Mouse (Mus musculus): ENCODE data around the gene Dzip1. TPM values are rescaled to one million over a fixed set of nuclear protein-coding genes. Genes with fewer than 3 reads are reported as not detected.

Dzip1 gene
- polyA plus RNA-seq, 2 experiments: 1.4 to 1.5 TPM

- no peak for TF ChIP-seq CTCF (IDR thresholded peaks at IDR 0.05; ENCODE audit: low read depth)
- WGBS (ENCODE audit: insufficient replicate concordance): 66% methylated on average over 4 of the region's 4 CpGs
- no peak for ATAC-seq (ENCODE audit: insufficient read depth)
These were observed 35.2 kb downstream of the Dzip1 start for GRCm38 (mm10) chr14:118890101-118890500.

GRCm38 (mm10) chr14:118884250-118884556 is 41.1 kb downstream of the Dzip1 start:
- Histone ChIP-seq H3K27ac (peak overlapping the region; percentile 66), H3K4me1 (replicated peaks; ENCODE audit: control insufficient read depth in 2 of 2, insufficient read depth in 2 of 2, low read length in 1 of 2) (peaks cover 14 to 32% of the 10 kb centered on the region in 2 experiments), H3K9ac (replicated peaks) (no peak overlapping the region; the same call in 1 of the 2 replicates), H3K4me3 (ENCODE audit: insufficient read depth in 1 of 2, low read depth in 2 of 2, low read length in 2 of 2) (no peak overlapping the region), H3K27me3 (ENCODE audit: control insufficient read depth, insufficient read depth, low read length) (no peaks in the 10 kb centered on the region), H3K4me2 (ENCODE audit: low read depth) (peak overlapping the region; percentile 59), H3K9me3 (ENCODE audit: control insufficient read depth, low read length) (no peaks in the 10 kb centered on the region), H3K36me3 (replicated peaks; ENCODE audit: control insufficient read depth, insufficient read depth, low read depth) (no peaks in the 10 kb centered on the region)
- TF ChIP-seq EP300 (IDR thresholded peaks at IDR 0.05; ENCODE audit: low read depth): no peak
- TF ChIP-seq CTCF (IDR thresholded peaks at IDR 0.05; ENCODE audit: low read depth): no peak
- WGBS (ENCODE audit: insufficient replicate concordance): 50% methylated on average over 7 of the region's 7 CpGs
- ATAC-seq (ENCODE audit: insufficient read depth): peak; percentile 57; the same call in 1 of the 2 replicates
- DNase-seq (ENCODE audit: low read depth in 3 of 3, low spot score in 3 of 3): peak in 1 of 3 experiments; percentile 65

More at GRCm38 (mm10) chr14:118890101-118890500, 35.2 kb downstream of the Dzip1 start:
- no peak overlapping the region for H3K27ac ChIP-seq
- peaks cover 1 to 7% of the 10 kb centered on the region in 2 experiments; a peak in 2 of 4 replicates for H3K4me1 ChIP-seq (replicated peaks; ENCODE audit: control insufficient read depth in 2 of 2, insufficient read depth in 2 of 2, low read length in 1 of 2)
- H3K4me2 ChIP-seq (ENCODE audit: low read depth): no peak overlapping the region
- H3K9me3 ChIP-seq (ENCODE audit: control insufficient read depth, low read length): no peaks in the 10 kb centered on the region
- no peak overlapping the region for H3K4me3 ChIP-seq (ENCODE audit: insufficient read depth in 1 of 2, low read depth in 2 of 2, low read length in 2 of 2)
- H3K9ac ChIP-seq (replicated peaks): no peak overlapping the region
- no peak for DNase-seq (ENCODE audit: low read depth in 3 of 3, low spot score in 3 of 3)
- H3K27me3 ChIP-seq (ENCODE audit: control insufficient read depth, insufficient read depth, low read length): no peaks in the 10 kb centered on the region
- no peaks in the 10 kb centered on the region for H3K36me3 ChIP-seq (replicated peaks; ENCODE audit: control insufficient read depth, insufficient read depth, low read depth)

- Histone ChIP-seq H3K27ac (peak overlapping the region; percentile 66), H3K4me2 (ENCODE audit: low read depth) (peak overlapping the region; percentile 59), H3K4me1 (replicated peaks; ENCODE audit: control insufficient read depth in 2 of 2, insufficient read depth in 2 of 2, low read length in 1 of 2) (peaks cover 14 to 32% of the 10 kb centered on the region in 2 experiments), H3K9ac (replicated peaks) (peak overlapping the region; percentile 34), H3K36me3 (replicated peaks; ENCODE audit: control insufficient read depth, insufficient read depth, low read depth) (no peaks in the 10 kb centered on the region), H3K27me3 (ENCODE audit: control insufficient read depth, insufficient read depth, low read length) (no peaks in the 10 kb centered on the region), H3K4me3 (ENCODE audit: insufficient read depth in 1 of 2, low read depth in 2 of 2, low read length in 2 of 2) (peak overlapping the region; percentile 6 to 33; a peak in 3 of 4 replicates), H3K9me3 (ENCODE audit: control insufficient read depth, low read length) (no peaks in the 10 kb centered on the region)
- 45% methylated on average over 18 of the region's 18 CpGs for whole genome bisulfite sequencing (ENCODE audit: insufficient replicate concordance)
- TF ChIP-seq CTCF (IDR thresholded peaks at IDR 0.05; ENCODE audit: low read depth) (no peak), EP300 (IDR thresholded peaks at IDR 0.05; ENCODE audit: low read depth) (peak; percentile 76)
- ATAC-seq (ENCODE audit: insufficient read depth): peak; percentile 94
- DNase-seq (ENCODE audit: low read depth in 3 of 3, low spot score in 3 of 3): peak; percentile 58 to 66 (median 60)
These were observed 41.7 kb downstream of the Dzip1 start for GRCm38 (mm10) chr14:118883344-118884249.

GRCm38 (mm10) chr14:118880696-118881095 is 44.6 kb downstream of the Dzip1 start:
- H3K27me3 ChIP-seq (ENCODE audit: control insufficient read depth, insufficient read depth, low read length): no peaks in the 10 kb centered on the region
- no peaks in the 10 kb centered on the region for H3K9me3 ChIP-seq (ENCODE audit: control insufficient read depth, low read length)
- H3K4me1 ChIP-seq (replicated peaks; ENCODE audit: control insufficient read depth in 2 of 2, insufficient read depth in 2 of 2, low read length in 1 of 2): peaks cover 14 to 28% of the 10 kb centered on the region in 2 experiments
- 81% methylated on average over 10 of the region's 10 CpGs for WGBS (ENCODE audit: insufficient replicate concordance)
- no peak overlapping the region for H3K4me3 ChIP-seq (ENCODE audit: insufficient read depth in 1 of 2, low read depth in 2 of 2, low read length in 2 of 2)
- H3K36me3 ChIP-seq (replicated peaks; ENCODE audit: control insufficient read depth, insufficient read depth, low read depth): no peaks in the 10 kb centered on the region
- H3K27ac ChIP-seq: no peak overlapping the region
- no peak for DNase-seq (ENCODE audit: low read depth in 3 of 3, low spot score in 3 of 3)
- H3K9ac ChIP-seq (replicated peaks): no peak overlapping the region
- no peak overlapping the region for H3K4me2 ChIP-seq (ENCODE audit: low read depth)
- ATAC-seq (ENCODE audit: insufficient read depth): no peak
- TF ChIP-seq CTCF (IDR thresholded peaks at IDR 0.05; ENCODE audit: low read depth) (no peak), EP300 (IDR thresholded peaks at IDR 0.05; ENCODE audit: low read depth) (no peak)

GRCm38 (mm10) chr14:118878346-118878910 is 46.8 kb downstream of the Dzip1 start:
- Histone ChIP-seq H3K4me1 (replicated peaks; ENCODE audit: control insufficient read depth in 2 of 2, insufficient read depth in 2 of 2, low read length in 1 of 2) (peaks cover 0 to 10% of the 10 kb centered on the region in 2 experiments; a peak in 2 of 4 replicates), H3K4me2 (ENCODE audit: low read depth) (no peak overlapping the region), H3K27ac (no peak overlapping the region), H3K27me3 (ENCODE audit: control insufficient read depth, insufficient read depth, low read length) (no peaks in the 10 kb centered on the region), H3K4me3 (ENCODE audit: insufficient read depth in 1 of 2, low read depth in 2 of 2, low read length in 2 of 2) (no peak overlapping the region), H3K36me3 (replicated peaks; ENCODE audit: control insufficient read depth, insufficient read depth, low read depth) (no peaks in the 10 kb centered on the region), H3K9ac (replicated peaks) (no peak overlapping the region), H3K9me3 (ENCODE audit: control insufficient read depth, low read length) (no peaks in the 10 kb centered on the region)
- ATAC-seq (ENCODE audit: insufficient read depth): no peak
- no peak for TF ChIP-seq EP300 (IDR thresholded peaks at IDR 0.05; ENCODE audit: low read depth)
- TF ChIP-seq CTCF (IDR thresholded peaks at IDR 0.05; ENCODE audit: low read depth): no peak
- DNase-seq (ENCODE audit: low read depth in 3 of 3, low spot score in 3 of 3): no peak
- 74% methylated on average over 11 of the region's 11 CpGs for WGBS (ENCODE audit: insufficient replicate concordance)
